Mouse (Mus musculus) forebrain, embryonic 12.5 days (tissue): ENCODE measurements around the gene Ccdc27. TPM values are rescaled to one million over a fixed set of nuclear protein-coding genes. Genes with fewer than 3 reads are reported as not detected.
A peak's percentile ranks its signal among the peaks of the same experiment; 100 is the strongest.

ENCODE experiments used
- ATAC-seq: fragments of 200-750 bp; cut with Nextera tagmentation; 2 replicates; pipeline ENCODE4 v1.8.0; 2017; ENCODE audit warnings: moderate TSS enrichment; ENCODE audit not compliant: low FRiP score
- H3K27ac ChIP-seq: fragments of 300-500 bp; sonication (generic); 2 replicates; pipeline ENCODE4 v1.5.1; 2016; ENCODE audit warnings: mild to moderate bottlenecking
- H3K27me3 ChIP-seq: fragments of 300-500 bp; sonication (generic); 2 replicates; pipeline ENCODE4 v1.6.1; 2016; ENCODE audit warnings: mild to moderate bottlenecking
- H3K36me3 ChIP-seq: fragments of 300-500 bp; sonication (generic); replicated peaks from 2 replicates; pipeline ENCODE4 v1.6.1; 2016; ENCODE audit warnings: mild to moderate bottlenecking
- H3K4me1 ChIP-seq: fragments of 300-500 bp; sonication (generic); 2 replicates; pipeline ENCODE4 v1.6.1; 2016
- H3K4me2 ChIP-seq: fragments of 300-500 bp; sonication (generic); 2 replicates; pipeline ENCODE4 v1.6.1; 2016; ENCODE audit warnings: mild to moderate bottlenecking, moderate library complexity
- H3K4me3 ChIP-seq: fragments of 300-500 bp; sonication (generic); replicated peaks from 2 replicates; pipeline ENCODE4 v1.5.1; 2016; ENCODE audit warnings: mild to moderate bottlenecking
- H3K9ac ChIP-seq: fragments of 300-500 bp; sonication (generic); 2 replicates; pipeline ENCODE4 v1.6.1; 2016; ENCODE audit warnings: mild to moderate bottlenecking
- H3K9me3 ChIP-seq: fragments of 300-500 bp; sonication (generic); 2 replicates; pipeline ENCODE4 v1.6.1; 2016
- WGBS: fragments of 180-500 bp; shearing (Covaris S2); methylation state at CpG from one replicate; pipeline ENCODE4 v1.1.7; 2016; 5-methylcytosine and 5-hydroxymethylcytosine counted together
- polyA plus RNA-seq: library from polyadenylated mRNA; unstranded; fragments of >200 nt; fragmentation: Nextera tagmentation; extraction: Ambion mirVana; gene quantifications from 2 replicates; pipeline ENCODE4 v1.2.1, GENCODE M21; 2016

Gene Ccdc27
- polyA plus RNA-seq, 1 experiment from 2014 or later: not detected

GRCm38 (mm10) chr4:154024729-154025521 lies 17.6 kb downstream of the Ccdc27 start:
- Histone ChIP-seq H3K9ac (no peak overlapping the region), H3K27me3 (peaks cover 42% of the 10 kb centered on the region), H3K27ac (no peak overlapping the region), H3K4me2 (peak overlapping the region; percentile 58), H3K4me3 (no peak overlapping the region), H3K4me1 (peaks cover 18% of the 10 kb centered on the region), H3K9me3 (no peaks in the 10 kb centered on the region), H3K36me3 (peaks cover 26% of the 10 kb centered on the region)
- no peak for ATAC-seq
- WGBS: 36% methylated on average over 17 of the region's 17 CpGs

DNA sequence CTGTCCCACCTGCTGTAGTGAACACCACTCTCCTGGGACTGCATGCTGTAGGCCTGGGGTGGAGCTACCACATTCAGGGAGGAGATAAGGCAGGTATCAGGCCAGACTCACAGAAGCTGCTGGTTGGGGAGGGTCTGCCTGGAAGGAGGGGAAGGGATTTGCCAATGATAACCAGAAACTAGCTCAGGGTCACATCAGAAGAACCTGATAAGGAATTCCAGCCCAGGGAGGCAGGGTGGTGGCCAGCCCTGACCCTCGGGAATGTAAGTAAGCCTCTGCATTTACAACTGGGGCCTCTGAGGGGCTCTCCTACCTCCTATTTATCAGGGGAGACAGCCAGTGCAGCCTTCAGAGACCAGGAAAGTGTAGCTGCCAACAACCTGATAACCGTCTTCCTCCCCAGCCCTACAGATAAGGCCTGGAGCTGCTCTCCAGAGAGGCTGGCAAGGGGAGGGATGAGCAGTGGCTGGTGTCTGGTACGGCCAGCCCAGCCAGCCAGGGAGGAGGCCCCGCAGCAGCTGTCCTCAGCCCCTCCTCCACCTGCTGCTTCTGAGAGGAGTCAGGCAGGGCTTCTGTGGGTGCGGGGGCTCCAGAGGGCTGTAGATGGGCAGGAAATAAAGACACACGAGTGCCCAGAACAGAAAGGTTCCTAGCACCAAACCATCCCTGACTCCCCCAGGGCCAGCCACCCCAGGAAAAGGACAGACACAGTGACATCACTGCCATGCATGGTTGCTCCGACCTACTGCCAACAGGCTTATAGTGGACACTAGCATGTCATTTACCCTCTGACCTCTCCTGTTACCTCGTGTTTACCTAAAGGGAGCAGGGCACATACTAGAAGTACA lies 18.5 kb downstream of the Ccdc27 start:
- peaks cover 35% of the 10 kb centered on the region for H3K36me3 ChIP-seq
- peaks cover 42% of the 10 kb centered on the region for H3K27me3 ChIP-seq
- no peak for ATAC-seq
- H3K4me2 ChIP-seq: no peak overlapping the region
- 33% methylated on average over 8 of the region's 8 CpGs for WGBS
- no peaks in the 10 kb centered on the region for H3K9me3 ChIP-seq
- peaks cover 18% of the 10 kb centered on the region for H3K4me1 ChIP-seq
- H3K9ac ChIP-seq: no peak overlapping the region
- no peak overlapping the region for H3K27ac ChIP-seq
- H3K4me3 ChIP-seq: no peak overlapping the region; the same call in 1 of the 2 replicates

GRCm38 (mm10) chr4:154022844-154023243 lies 19.6 kb downstream of the Ccdc27 start:
- ATAC-seq: no peak

GRCm38 (mm10) chr4:154022407-154022806 lies 20.1 kb downstream of the Ccdc27 start:
- Histone ChIP-seq H3K9me3 (no peaks in the 10 kb centered on the region), H3K27me3 (peaks cover 39% of the 10 kb centered on the region), H3K36me3 (peaks cover 51% of the 10 kb centered on the region), H3K4me1 (peaks cover 18% of the 10 kb centered on the region), H3K4me2 (no peak overlapping the region), H3K27ac (no peak overlapping the region), H3K9ac (no peak overlapping the region), H3K4me3 (no peak overlapping the region)
- no peak for ATAC-seq
- 76% methylated on average over 4 of the region's 4 CpGs for WGBS

More at GRCm38 (mm10) chr4:154022844-154023243, 19.6 kb downstream of the Ccdc27 start:
- no peak overlapping the region for H3K9ac ChIP-seq
- H3K36me3 ChIP-seq: peaks cover 47% of the 10 kb centered on the region
- peaks cover 18% of the 10 kb centered on the region for H3K4me1 ChIP-seq
- H3K27me3 ChIP-seq: peaks cover 42% of the 10 kb centered on the region
- no peak overlapping the region for H3K4me3 ChIP-seq
- no peak overlapping the region for H3K4me2 ChIP-seq
- WGBS: 28% methylated on average over 4 of the region's 4 CpGs
- no peaks in the 10 kb centered on the region for H3K9me3 ChIP-seq
- H3K27ac ChIP-seq: no peak overlapping the region

- H3K36me3 ChIP-seq: peaks cover 60% of the 10 kb centered on the region
- H3K27me3 ChIP-seq: peaks cover 29% of the 10 kb centered on the region
- 92% methylated on average over 9 of the region's 9 CpGs for WGBS
- no peak overlapping the region for H3K9ac ChIP-seq
- no peak overlapping the region for H3K4me2 ChIP-seq
- no peaks in the 10 kb centered on the region for H3K9me3 ChIP-seq
- H3K4me1 ChIP-seq: peaks cover 15% of the 10 kb centered on the region
- H3K27ac ChIP-seq: no peak overlapping the region
- ATAC-seq: no peak
- H3K4me3 ChIP-seq: no peak overlapping the region
Measured at GRCm38 (mm10) chr4:154021432-154021831, 21.0 kb downstream of the Ccdc27 start.

- H3K4me3 ChIP-seq: no peak overlapping the region
- H3K27me3 ChIP-seq: peaks cover 10% of the 10 kb centered on the region
- H3K4me1 ChIP-seq: 0 out of 2 replicates have a peak, but pooled peaks cover 2% of the 10 kb centered on the region
- H3K27ac ChIP-seq: no peak overlapping the region
- WGBS: 75% methylated on average over 7 of the region's 7 CpGs
- no peak overlapping the region for H3K9ac ChIP-seq
- no peak overlapping the region for H3K4me2 ChIP-seq
- H3K36me3 ChIP-seq: peaks cover 79% of the 10 kb centered on the region
- no peaks in the 10 kb centered on the region for H3K9me3 ChIP-seq
- ATAC-seq: no peak
Measured at GRCm38 (mm10) chr4:154019571-154019970, 22.9 kb downstream of the Ccdc27 start.

GRCm38 (mm10) chr4:154015476-154015875 lies 27.0 kb downstream of the Ccdc27 start:
- Histone ChIP-seq H3K27ac (no peak overlapping the region), H3K9ac (no peak overlapping the region), H3K9me3 (no peaks in the 10 kb centered on the region), H3K4me2 (no peak overlapping the region), H3K27me3 (no peaks in the 10 kb centered on the region), H3K4me1 (peaks cover 25% of the 10 kb centered on the region), H3K4me3 (no peak overlapping the region), H3K36me3 (peaks cover 66% of the 10 kb centered on the region)
- no peak for ATAC-seq
- 92% methylated on average over 11 of the region's 11 CpGs for WGBS

GRCm38 (mm10) chr4:154012132-154012882 lies 30.2 kb downstream of the Ccdc27 start:
- no peaks in the 10 kb centered on the region for H3K9me3 ChIP-seq
- H3K36me3 ChIP-seq: peaks cover 37% of the 10 kb centered on the region
- peak overlapping the region; percentile 100 for H3K4me3 ChIP-seq
- H3K9ac ChIP-seq: peak overlapping the region; percentile 96
- no peak; the same call in 1 of the 2 replicates for ATAC-seq
- H3K4me1 ChIP-seq: peaks cover 25% of the 10 kb centered on the region
- H3K27ac ChIP-seq: peak overlapping the region; percentile 66
- 3% methylated on average over 43 of the region's 55 CpGs for WGBS
- H3K27me3 ChIP-seq: no peaks in the 10 kb centered on the region
- H3K4me2 ChIP-seq: peak overlapping the region; percentile 97

- Histone ChIP-seq H3K27ac (peak within 1 kb of the TSS; percentile 66), H3K4me2 (peak within 1 kb of the TSS; percentile 97), H3K27me3 (no peaks in the 10 kb centered on the region), H3K9me3 (no peaks in the 10 kb centered on the region), H3K4me1 (peaks cover 25% of the 10 kb centered on the region), H3K36me3 (peaks cover 37% of the 10 kb centered on the region), H3K9ac (peak within 1 kb of the TSS; percentile 96), H3K4me3 (peak within 1 kb of the TSS; percentile 100)
- ATAC-seq: peak; percentile 94
- WGBS: under 1% methylated on average over 56 of the region's 59 CpGs
Measured at GRCm38 (mm10) chr4:154011646-154012089, 30.8 kb downstream of the Ccdc27 start, which contains the start of gene Lrrc47. Lrrc47 (plus strand) TSS chr4:154011731.

DNA sequence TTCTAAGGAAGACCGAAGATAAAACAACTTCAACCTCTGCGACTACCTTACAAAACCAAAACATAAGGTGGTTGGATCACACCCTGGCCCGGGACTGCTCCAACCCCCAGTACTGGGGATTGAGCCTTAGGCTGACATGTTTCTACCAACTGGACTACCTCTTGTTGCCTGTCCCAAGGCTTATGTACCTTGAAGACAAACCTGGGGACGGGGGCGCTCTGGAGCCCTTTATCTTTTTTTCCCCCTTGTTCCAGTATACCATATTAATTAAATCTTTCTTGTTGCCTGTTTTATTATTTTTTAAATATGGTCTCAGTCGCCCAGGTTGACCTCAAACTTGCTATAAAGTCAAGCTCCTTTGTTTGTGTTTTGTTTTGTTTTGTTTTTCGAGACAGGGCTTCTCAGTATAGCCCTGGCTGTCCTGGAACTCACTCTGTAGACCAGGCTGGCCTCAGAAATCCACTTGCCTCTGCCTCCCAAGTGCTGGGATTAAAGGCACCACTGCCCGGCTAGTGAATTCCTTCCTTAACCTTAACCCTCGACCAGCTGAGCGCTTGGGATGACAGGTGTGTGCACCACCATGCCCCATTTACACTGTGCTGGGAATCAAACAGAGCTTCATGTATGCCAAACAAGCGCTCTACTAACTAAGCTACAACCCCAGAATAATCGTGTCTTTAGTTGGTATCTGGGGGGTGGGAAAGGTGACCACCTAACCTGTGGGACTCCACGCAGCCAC lies 31.4 kb downstream of the Ccdc27 start:
- no peaks in the 10 kb centered on the region for H3K27me3 ChIP-seq
- WGBS: 28% methylated on average over 13 of the region's 13 CpGs
- peak overlapping the region; percentile 100 for H3K4me3 ChIP-seq
- peaks cover 37% of the 10 kb centered on the region for H3K36me3 ChIP-seq
- peak overlapping the region; percentile 96 for H3K9ac ChIP-seq
- ATAC-seq: no peak; the same call in 1 of the 2 replicates
- peak overlapping the region; percentile 31; the same call in 1 of the 2 replicates for H3K27ac ChIP-seq
- peak overlapping the region; percentile 97 for H3K4me2 ChIP-seq
- H3K9me3 ChIP-seq: no peaks in the 10 kb centered on the region
- H3K4me1 ChIP-seq: peaks cover 25% of the 10 kb centered on the region

DNA sequence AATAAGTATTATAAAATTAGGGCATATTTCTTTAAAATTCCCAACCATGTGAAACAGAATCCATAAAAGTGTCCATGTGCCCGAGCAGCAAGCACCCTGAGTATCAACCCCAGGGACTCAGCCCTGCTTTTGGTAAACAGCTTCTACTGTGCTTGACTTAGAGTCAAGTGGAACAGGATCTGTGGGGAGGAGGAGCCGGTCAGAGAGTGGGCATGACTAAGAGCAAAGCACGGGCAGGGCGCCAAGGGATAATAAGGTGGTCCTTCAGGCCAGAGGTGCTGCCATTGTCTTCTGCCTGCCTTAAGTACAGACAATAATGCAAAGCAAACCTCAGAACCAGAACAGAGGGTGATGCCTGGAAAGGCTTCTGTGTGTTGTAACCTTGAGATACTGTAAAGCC lies 34.7 kb downstream of the Ccdc27 start:
- Histone ChIP-seq H3K4me2 (no peak overlapping the region), H3K27me3 (no peaks in the 10 kb centered on the region), H3K4me3 (no peak overlapping the region), H3K9me3 (no peaks in the 10 kb centered on the region), H3K27ac (no peak overlapping the region), H3K36me3 (peaks cover 46% of the 10 kb centered on the region), H3K9ac (no peak overlapping the region), H3K4me1 (peaks cover 13% of the 10 kb centered on the region)
- no peak for ATAC-seq
- 80% methylated on average over 4 of the region's 4 CpGs for WGBS
